Mouse (Mus musculus): ENCODE measurements around the gene Hyal3.

Gene Hyal3

DNA sequence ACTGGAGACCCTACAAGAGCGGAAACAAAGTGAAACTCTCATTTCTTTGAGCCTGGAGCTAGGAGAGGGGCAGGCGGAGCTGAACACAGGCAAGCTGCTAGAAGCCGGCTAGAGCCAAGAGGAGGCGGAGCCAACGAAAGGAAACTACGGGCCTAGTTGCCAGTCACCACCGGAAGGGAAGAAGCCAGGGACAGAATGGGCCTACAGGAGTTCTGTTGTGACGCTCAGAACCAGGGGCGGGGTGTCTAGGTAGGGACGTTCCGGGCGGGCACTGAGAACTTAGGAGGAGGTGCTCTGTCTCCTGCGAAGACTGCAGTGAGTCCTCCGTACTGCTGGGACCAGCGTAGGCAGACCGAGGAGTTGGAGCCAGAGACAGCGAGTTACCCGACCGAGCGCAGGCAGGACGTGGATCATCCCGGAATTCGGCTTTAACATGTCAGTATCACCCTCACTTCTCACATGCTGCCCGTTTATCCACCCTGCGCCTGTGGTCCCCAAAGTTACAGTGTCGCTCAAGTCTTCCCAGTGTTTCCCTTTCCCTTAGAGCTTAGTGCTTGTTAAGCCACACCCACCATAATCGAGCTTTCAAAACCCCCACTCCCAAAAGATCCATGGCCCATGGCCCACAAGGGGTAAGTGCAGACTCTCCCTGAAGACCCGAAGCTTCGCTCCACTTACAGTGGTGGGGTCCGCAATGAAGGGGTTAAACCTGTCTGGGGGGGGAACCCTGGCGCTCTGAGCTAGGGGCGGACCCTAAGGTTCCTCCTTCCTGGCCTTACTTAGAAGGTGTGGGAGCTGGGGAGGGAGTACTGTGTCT lies at the start of gene Hyal3:
Gene Hyal3 (plus strand): TSS at position 318 of the 817 bp plus-strand sequence.
- ATAC-seq (ENCODE audit: low TSS enrichment) = peak; percentile 91

GRCm38 (mm10) chr9:107533791-107534407 lies 46.7 kb upstream of the Hyal3 start, which contains the start of gene Tmem115:
TSS of gene Tmem115 (plus strand) at chr9:107533945.
- ATAC-seq (ENCODE audit: low TSS enrichment) = peak; percentile 97

- ATAC-seq (ENCODE audit: low TSS enrichment) = no peak
Measured at GRCm38 (mm10) chr9:107534408-107535202, 46.0 kb upstream of the Hyal3 start.

DNA sequence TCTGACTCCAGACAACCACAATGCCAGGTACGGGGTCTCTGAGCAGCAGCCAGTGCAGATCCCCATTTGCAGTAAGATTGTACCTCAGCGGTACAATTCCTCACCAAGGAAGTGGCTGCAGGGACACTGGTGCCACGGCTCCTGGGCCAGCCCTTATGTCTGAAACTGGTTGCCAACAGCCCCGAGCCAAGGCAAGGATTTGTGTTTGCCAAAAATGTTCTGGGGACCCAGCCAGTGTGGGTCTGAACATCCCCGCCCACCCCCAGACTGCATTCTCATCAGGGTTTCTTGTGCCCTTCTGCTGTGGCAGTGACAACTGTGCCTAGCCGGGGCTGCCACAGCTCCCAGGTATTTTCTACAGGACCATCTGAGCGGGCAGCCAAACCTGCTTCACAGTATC lies 42.4 kb upstream of the Hyal3 start:
- no peak for ATAC-seq (ENCODE audit: low TSS enrichment)

DNA sequence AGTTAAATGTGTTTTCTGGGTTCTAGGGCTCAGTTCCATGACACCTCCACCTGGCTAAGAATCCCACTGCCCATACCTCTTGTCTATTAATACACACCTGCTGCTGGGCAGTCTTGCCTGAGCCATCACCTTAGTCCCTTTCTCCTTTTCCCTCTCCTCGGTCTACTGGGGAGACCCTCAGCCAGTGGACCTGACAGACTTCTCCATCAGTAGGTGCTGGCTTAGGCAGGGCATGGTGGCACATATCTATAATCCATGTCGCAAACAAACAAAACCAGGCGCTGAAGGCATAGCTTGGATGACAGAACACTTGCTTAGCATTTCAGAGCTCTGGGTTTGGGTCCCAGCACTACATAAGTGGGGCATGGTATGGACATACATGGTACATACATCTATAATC lies 41.9 kb upstream of the Hyal3 start:
- no peak for ATAC-seq (ENCODE audit: low TSS enrichment)

GRCm38 (mm10) chr9:107539940-107540339 lies 40.7 kb upstream of the Hyal3 start:
- ATAC-seq (ENCODE audit: low TSS enrichment) = no peak

DNA sequence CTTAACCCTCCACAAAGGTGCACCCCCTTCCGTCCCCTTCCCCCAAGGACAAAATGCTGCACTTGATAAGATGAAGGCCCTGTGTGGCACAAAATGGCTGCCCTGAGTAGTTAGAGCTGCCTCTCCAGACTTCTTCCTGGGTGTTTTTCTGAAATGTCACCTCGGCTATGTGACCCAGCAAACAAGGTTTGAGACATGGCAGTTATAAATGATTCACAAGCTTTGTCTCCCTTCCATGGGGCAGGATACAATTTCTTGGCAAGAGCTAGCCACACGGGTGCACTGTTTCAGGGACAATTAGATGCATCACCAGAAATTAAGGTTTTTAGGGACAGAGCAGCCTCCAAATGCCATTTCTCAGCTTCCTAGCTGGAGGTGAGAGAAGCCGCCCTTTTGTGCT lies 40.2 kb upstream of the Hyal3 start:
- ATAC-seq (ENCODE audit: low TSS enrichment) = no peak

DNA sequence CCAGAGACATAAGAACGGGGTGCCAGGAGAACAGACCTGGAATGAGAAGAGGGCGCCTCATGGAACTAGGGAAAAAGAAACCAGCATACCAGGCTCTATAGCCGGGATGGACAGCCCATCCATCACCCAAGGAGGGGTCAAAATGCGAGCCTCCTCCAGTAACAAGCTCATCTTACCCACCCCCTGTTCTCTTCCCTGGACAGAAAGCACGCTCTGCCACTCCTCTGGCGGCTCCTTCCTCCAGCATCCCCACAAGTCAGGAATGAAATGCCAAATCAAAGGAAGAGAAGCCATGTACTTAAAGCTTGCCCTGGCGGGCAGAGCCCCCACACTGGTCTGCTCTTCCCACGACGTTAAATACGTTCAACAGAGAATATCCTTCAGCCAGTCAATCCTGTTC lies 39.6 kb upstream of the Hyal3 start:
- no peak for ATAC-seq (ENCODE audit: low TSS enrichment)

GRCm38 (mm10) chr9:107541474-107542351 lies 38.9 kb upstream of the Hyal3 start, which contains the start of the genes Cyb561d2 and Nprl2:
TSS of gene Cyb561d2 (minus strand) at chr9:107542193.
TSS of gene Nprl2 (plus strand) at chr9:107542226.
- peak; percentile 72 for ATAC-seq (ENCODE audit: low TSS enrichment)

DNA sequence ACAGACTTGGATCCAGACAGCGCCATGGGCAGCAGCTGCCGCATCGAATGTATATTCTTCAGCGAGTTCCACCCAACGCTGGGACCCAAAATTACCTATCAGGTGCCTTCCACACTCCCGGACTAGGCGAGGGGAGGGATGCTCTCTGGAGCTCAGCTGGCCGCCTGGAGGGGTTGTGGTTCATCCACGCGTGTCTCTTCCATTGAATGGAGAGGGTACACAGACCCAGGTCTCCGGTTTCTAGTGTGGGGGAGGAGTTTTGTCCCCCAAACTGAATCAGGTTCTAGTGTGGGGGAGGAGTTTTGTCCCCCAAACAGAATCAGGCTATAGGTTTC lies 38.3 kb upstream of the Hyal3 start:
- peak; percentile 1; the same call in 1 of the 2 replicates for ATAC-seq (ENCODE audit: low TSS enrichment)

GRCm38 (mm10) chr9:107542721-107543120 lies 37.9 kb upstream of the Hyal3 start:
- no peak for ATAC-seq (ENCODE audit: low TSS enrichment)

- ATAC-seq (ENCODE audit: low TSS enrichment) = no peak
Measured at GRCm38 (mm10) chr9:107543299-107543698, 37.3 kb upstream of the Hyal3 start.

GRCm38 (mm10) chr9:107544196-107544700 lies 36.4 kb upstream of the Hyal3 start:
- ATAC-seq (ENCODE audit: low TSS enrichment) = no peak

GRCm38 (mm10) chr9:107544729-107545128 lies 35.9 kb upstream of the Hyal3 start:
- no peak for ATAC-seq (ENCODE audit: low TSS enrichment)

GRCm38 (mm10) chr9:107545199-107545598 lies 35.4 kb upstream of the Hyal3 start:
- ATAC-seq (ENCODE audit: low TSS enrichment) = no peak

- no peak for ATAC-seq (ENCODE audit: low TSS enrichment)
Measured at GRCm38 (mm10) chr9:107545602-107546001, 35.0 kb upstream of the Hyal3 start.

- ATAC-seq (ENCODE audit: low TSS enrichment) = peak; percentile 67
Measured at GRCm38 (mm10) chr9:107547026-107547425, 33.6 kb upstream of the Hyal3 start, which contains the start of gene Zmynd10. TSS of gene Zmynd10 (plus strand) at chr9:107547298.

GRCm38 (mm10) chr9:107547957-107548356 lies 32.7 kb upstream of the Hyal3 start:
- no peak for ATAC-seq (ENCODE audit: low TSS enrichment)

GRCm38 (mm10) chr9:107548820-107549219 lies 31.8 kb upstream of the Hyal3 start:
- ATAC-seq (ENCODE audit: low TSS enrichment) = no peak

DNA sequence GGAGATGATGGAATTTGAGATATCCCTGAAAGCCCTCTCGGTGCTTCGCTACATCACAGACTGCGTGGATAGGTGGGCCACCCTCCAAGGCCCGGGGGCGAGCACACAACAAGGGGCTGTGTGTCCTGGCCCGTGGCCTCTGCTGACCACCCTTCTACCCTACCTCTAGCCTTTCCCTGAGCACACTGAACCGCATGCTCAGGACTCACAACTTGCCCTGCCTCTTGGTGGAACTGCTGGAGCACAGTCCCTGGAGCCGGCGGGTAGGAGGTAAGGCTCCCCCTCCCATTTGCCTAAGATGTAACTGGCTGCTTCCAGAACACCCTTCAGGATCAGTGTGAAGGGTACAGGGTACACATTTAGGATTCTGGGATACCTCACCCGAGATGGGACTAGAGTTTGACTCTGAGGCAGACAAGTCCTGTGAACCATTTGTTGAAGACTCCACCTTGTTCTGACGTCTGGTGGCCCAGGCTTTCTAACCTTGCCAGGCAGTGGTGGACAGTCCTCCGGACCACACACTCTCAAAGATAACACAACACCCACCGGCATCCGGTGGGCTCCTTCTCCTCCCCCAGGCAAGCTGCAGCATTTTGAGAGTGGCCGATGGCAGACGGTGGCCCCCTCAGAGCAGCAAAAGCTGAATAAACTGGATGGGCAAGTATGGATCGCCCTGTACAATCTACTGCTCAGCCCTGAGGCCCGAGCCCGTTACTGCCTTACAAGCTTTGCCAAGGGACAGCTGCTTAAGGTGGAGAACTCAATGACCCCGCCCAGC lies 31.1 kb upstream of the Hyal3 start:
- ATAC-seq (ENCODE audit: low TSS enrichment) = no peak
